Mouse (Mus musculus) hindbrain, embryonic 14.5 days (tissue): ENCODE data around the gene Arxes2. TPM values are rescaled to one million over a fixed set of nuclear protein-coding genes. Genes with fewer than 3 reads are reported as not detected.
"Not testable (repeated sequence)": the region's sequence is repeated elsewhere in the genome, so short reads cannot be mapped to it uniquely, and the experiment has no call there.

Source experiments
- ATAC-seq: fragments of 200-750 bp; cut with Nextera tagmentation; 2 replicates; pipeline ENCODE4 v1.8.0; 2017; ENCODE audit warnings: moderate number of reproducible peaks, mild to moderate bottlenecking, moderate TSS enrichment, moderate library complexity; ENCODE audit not compliant: low FRiP score
- DNase-seq: peaks from one replicate; pipeline ENCODE4 v3.0.0-alpha.2; 2015; ENCODE audit warnings: low spot score
- H3K27ac ChIP-seq: fragments of 300-500 bp; sonication (generic); 2 replicates; pipeline ENCODE4 v1.5.1; 2014; ENCODE audit warnings: mild to moderate bottlenecking, moderate library complexity
- H3K27me3 ChIP-seq: fragments of 300-500 bp; sonication (generic); 2 replicates; pipeline ENCODE4 v1.6.1; 2014; ENCODE audit warnings: mild to moderate bottlenecking, low read length, mixed read lengths; ENCODE audit not compliant: control insufficient read depth, insufficient read depth
- H3K36me3 ChIP-seq: fragments of 300-500 bp; sonication (generic); replicated peaks from 2 replicates; pipeline ENCODE4 v1.6.1; 2014; ENCODE audit not compliant: control insufficient read depth, insufficient read depth
- H3K4me1 ChIP-seq: fragments of 300-500 bp; sonication (generic); replicated peaks from 2 replicates; pipeline ENCODE4 v1.6.1; 2014; ENCODE audit warnings: antibody characterized with exemption, low read length, mixed read lengths; ENCODE audit not compliant: control insufficient read depth, insufficient read depth
- H3K4me2 ChIP-seq: fragments of 300-500 bp; sonication (generic); replicated peaks from 2 replicates; pipeline ENCODE4 v1.6.1; 2014; ENCODE audit warnings: mild to moderate bottlenecking, moderate library complexity
- H3K4me3 ChIP-seq: fragments of 300-500 bp; sonication (generic); replicated peaks from 2 replicates; pipeline ENCODE4 v1.5.1; 2014; ENCODE audit warnings: mild to moderate bottlenecking, low read length
- H3K9ac ChIP-seq: fragments of 300-500 bp; sonication (generic); 2 replicates; pipeline ENCODE4 v1.6.1; 2014
- H3K9me3 ChIP-seq: fragments of 300-500 bp; sonication (generic); 2 replicates; pipeline ENCODE4 v1.6.1; 2016; ENCODE audit warnings: low read length; ENCODE audit not compliant: control insufficient read depth
- WGBS: fragments of 180-500 bp; shearing (Covaris S2); extraction: QIAGEN DNeasy Blood & Tissue Kit; methylation state at CpG from one replicate; pipeline ENCODE4 v1.1.7; 2014; 5-methylcytosine and 5-hydroxymethylcytosine counted together
- polyA plus RNA-seq: library from polyadenylated mRNA; unstranded; fragments of >200 nt; fragmentation: Nextera tagmentation; extraction: Ambion mirVana; gene quantifications from 2 replicates; pipeline ENCODE4 v1.2.1, GENCODE M21; 2014

The Arxes2 gene
- polyA plus RNA-seq, 1 experiment from 2014 or later, result 271 TPM

GRCm38 (mm10) chrX:136014392-136014791 is 20.8 kb downstream of the Arxes2 start:
- no peaks in the 10 kb centered on the region for H3K27me3 ChIP-seq
- no peaks in the 10 kb centered on the region for H3K9me3 ChIP-seq
- no peak for DNase-seq
- no peaks in the 10 kb centered on the region for H3K4me1 ChIP-seq
- no peak overlapping the region for H3K27ac ChIP-seq
- ATAC-seq, result no peak
- H3K9ac ChIP-seq, result no peak overlapping the region
- WGBS, result 25% methylated on average over 2 of the region's 2 CpGs
- no peak overlapping the region for H3K4me3 ChIP-seq
- H3K4me2 ChIP-seq, result no peak overlapping the region
- H3K36me3 ChIP-seq, result no peaks in the 10 kb centered on the region

GRCm38 (mm10) chrX:136030331-136030730 is 36.7 kb downstream of the Arxes2 start:
- ATAC-seq (no peak), DNase-seq (no peak)

GRCm38 (mm10) chrX:136032799-136033763 is 39.5 kb downstream of the Arxes2 start, which contains the start of gene Arxes1:
Gene Arxes1, plus strand, starts transcription at chrX:136033367.
- DNase-seq, H3K27me3 ChIP-seq: not testable (repeated sequence)
- peak within 1 kb of the TSS; percentile 20; the same call in 1 of the 2 replicates for H3K9ac ChIP-seq

More at GRCm38 (mm10) chrX:136030331-136030730, 36.7 kb downstream of the Arxes2 start:
- Histone ChIP-seq H3K9me3 (no peaks in the 10 kb centered on the region), H3K4me2 (no peak overlapping the region), H3K4me3 (no peak overlapping the region), H3K27ac (no peak overlapping the region), H3K4me1 (no peaks in the 10 kb centered on the region), H3K36me3 (no peaks in the 10 kb centered on the region), H3K9ac (no peak overlapping the region), H3K27me3 (no peaks in the 10 kb centered on the region)
- WGBS, result 52% methylated on average over 1 of the region's 1 CpGs

GRCm38 (mm10) chrX:136043726-136044125 is 50.1 kb downstream of the Arxes2 start:
- Histone ChIP-seq H3K27me3 (0 out of 2 replicates have a peak, but pooled peaks cover 3% of the 10 kb centered on the region), H3K27ac (no peak overlapping the region), H3K4me1 (no peaks in the 10 kb centered on the region), H3K9me3 (no peaks in the 10 kb centered on the region), H3K4me2 (no peak overlapping the region), H3K36me3 (no peaks in the 10 kb centered on the region), H3K9ac (no peak overlapping the region), H3K4me3 (no peak overlapping the region)
- DNase-seq (no peak), ATAC-seq (no peak)
- 81% methylated on average over 1 of the region's 1 CpGs for WGBS

More at GRCm38 (mm10) chrX:136032799-136033763, 39.5 kb downstream of the Arxes2 start, which contains the start of gene Arxes1:
- H3K27ac ChIP-seq, H3K36me3 ChIP-seq, H3K4me1 ChIP-seq, H3K9me3 ChIP-seq: not testable (repeated sequence)
- Histone ChIP-seq H3K4me2 (peak within 1 kb of the TSS; percentile 56), H3K4me3 (peak within 1 kb of the TSS; percentile 28)
- ATAC-seq, result peak; percentile 95
- 10% methylated on average over 1 of the region's 49 CpGs for WGBS

Other genes with a start within 250 kb of the Arxes2 start
- 116 and 121 TPM in 2 replicates for gene Bhlhb9, start 196.2 kb upstream of the Arxes2 start, polyA plus RNA-seq
- 182 and 225 TPM in 2 replicates for gene Gprasp2, start 154.8 kb upstream of the Arxes2 start, polyA plus RNA-seq
- 140 and 149 TPM in 2 replicates for gene Arxes1, start 39.5 kb downstream of the Arxes2 start, polyA plus RNA-seq
- 553 and 572 TPM in 2 replicates for gene Bex2, start 74.4 kb downstream of the Arxes2 start, polyA plus RNA-seq
- not detected in 2 replicates for gene Nxf3, start 91.4 kb downstream of the Arxes2 start, polyA plus RNA-seq
- gene Bex4, start 145.2 kb downstream of the Arxes2 start, polyA plus RNA-seq, result 140 TPM in 2 replicates
- gene Tceal8, start 178.5 kb downstream of the Arxes2 start, polyA plus RNA-seq, result 129 and 130 TPM in 2 replicates
- gene Tceal5, start 210.1 kb downstream of the Arxes2 start, polyA plus RNA-seq, result 11.1 and 13.6 TPM in 2 replicates
- gene Tceal7, start 221.0 kb downstream of the Arxes2 start, polyA plus RNA-seq, result 2.0 and 2.3 TPM in 2 replicates
- 218 and 221 TPM in 2 replicates for gene Bex1, start 221.7 kb downstream of the Arxes2 start, polyA plus RNA-seq